Mouse (Mus musculus): ENCODE measurements around the gene Cdc73. TPM values are rescaled to one million over a fixed set of nuclear protein-coding genes. Genes with fewer than 3 reads are reported as not detected.

The Cdc73 gene
- polyA plus RNA-seq (2017; shearing (Covaris generic)): 10 to 100 TPM; 57.2 to 73.1 TPM

GRCm38 (mm10) chr1:143702741-143703262 is at the start of gene Cdc73:
TSS of gene Cdc73 (minus strand) at chr1:143702893.

DNA sequence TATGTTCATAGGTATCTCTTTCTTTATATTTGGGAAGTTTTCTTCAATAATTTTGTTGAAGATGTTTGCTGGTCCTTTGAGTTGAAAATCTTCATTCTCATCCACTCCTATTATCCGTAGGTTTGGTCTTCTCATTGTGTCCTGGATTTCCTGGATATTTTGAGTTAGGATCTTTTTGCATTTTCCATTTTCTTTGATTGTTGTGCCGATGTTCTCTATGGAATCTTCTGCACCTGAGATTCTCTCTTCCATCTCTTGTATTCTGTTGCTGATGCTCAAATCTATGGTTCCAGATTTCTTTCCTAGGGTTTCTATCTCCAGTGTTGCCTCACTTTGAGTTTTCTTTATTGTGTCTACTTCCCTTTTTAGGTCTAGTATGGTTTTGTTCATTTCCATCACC is 13.3 kb upstream of the Cdc73 start, which contains the start of gene Glrx2:
Gene Glrx2 (plus strand): TSS at position 301 of the 400 bp plus-strand sequence.

DNA sequence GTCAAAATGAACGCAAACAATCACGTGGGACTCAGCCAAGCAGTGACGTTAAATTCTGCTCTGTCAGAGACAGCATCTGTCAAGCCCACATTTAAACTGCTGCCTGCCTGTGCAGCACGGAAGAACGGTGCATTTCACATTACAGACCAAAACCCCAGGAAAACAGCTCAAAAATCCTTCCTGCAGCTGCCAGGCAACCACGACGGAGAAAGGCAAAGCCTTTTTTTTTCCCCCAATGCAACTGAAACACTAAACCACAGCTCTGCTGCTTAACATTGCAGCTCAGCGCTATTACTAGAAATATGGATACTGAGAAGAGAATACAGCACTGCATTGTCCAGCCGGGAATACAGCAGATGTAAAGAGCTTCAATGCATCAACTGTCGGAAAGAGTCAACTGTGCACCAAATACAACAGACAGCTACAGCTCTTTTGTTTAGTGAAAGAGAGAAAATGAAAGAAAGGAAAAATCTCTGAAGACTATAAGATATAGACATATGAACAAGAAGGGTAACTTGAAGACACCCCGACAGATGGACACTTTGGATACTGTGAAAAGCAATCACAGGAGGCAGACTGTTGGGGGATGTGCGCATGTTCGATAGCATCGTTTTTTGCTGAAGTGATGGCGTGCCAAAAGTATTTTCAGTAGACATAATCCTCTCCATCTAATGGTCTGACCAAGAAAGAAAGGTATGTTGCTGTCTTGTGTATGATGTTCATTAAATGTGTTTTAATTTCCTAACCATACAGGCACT is 61.9 kb downstream of the Cdc73 start, which contains the start of gene B3galt2:
Gene B3galt2 (plus strand): TSS at position 15 of the 758 bp plus-strand sequence.

Other genes with a start within 250 kb of the Cdc73 start
- gene B3galt2, start 62.2 kb downstream of the Cdc73 start, polyA plus RNA-seq (2017; shearing (Covaris generic)): under 1 TPM; 0.14 TPM
- gene Glrx2, start 13.4 kb upstream of the Cdc73 start, polyA plus RNA-seq (2017; shearing (Covaris generic)): 100 to 1,000 TPM in 1 of 2 experiments, 10 to 100 TPM in 1; 99.4 to 123 TPM
- gene Trove2, start 74.2 kb upstream of the Cdc73 start, polyA plus RNA-seq (2017; shearing (Covaris generic)): 1 to 10 TPM; 3.1 to 3.9 TPM
- 10 to 100 TPM; 47.0 to 80.9 TPM for gene Uchl5, start 74.4 kb upstream of the Cdc73 start, polyA plus RNA-seq (2017; shearing (Covaris generic))

Data from activated CD4-positive, CD25-positive, alpha-beta regulatory T cell (primary cell).